Mouse (Mus musculus) spleen, adult 2 months (tissue): ENCODE measurements at regions not wholly inside any gene's neighbourhood (a gene's known extent, or its start where the extent isn't known, plus 50 kb on each side); places are given as distances from the start of the nearest gene placed in this dataset.

Source experiments
- CTCF ChIP-seq: fragments of 200-500 bp; IDR thresholded peaks from 2 replicates; pipeline ENCODE4 v1.5.1; 2011; ENCODE audit warnings: mild to moderate bottlenecking, inconsistent platforms; ENCODE audit not compliant: insufficient read depth, insufficient read length, insufficient replicate concordance; ENCODE audit errors: extremely low read depth
- POLR2A ChIP-seq: fragments of 200-500 bp; IDR thresholded peaks from 2 replicates; pipeline ENCODE4 v1.6.1; 2011; ENCODE audit warnings: low read depth, low read length, inconsistent platforms

GRCm38 (mm10) chr4:105912296-105912695 lies 122.6 kb downstream of the Gm12728 start:
- TF ChIP-seq CTCF: no peak
- no peak for TF ChIP-seq POLR2A
